Mouse (Mus musculus): ENCODE measurements around the gene Olfr1246.

- TF ChIP-seq POLR2A (IDR thresholded peaks at IDR 0.05; ENCODE audit: low read depth, low read length) (no peak), CTCF (conservative IDR thresholded peaks at IDR 0.05; ENCODE audit: insufficient read depth, insufficient read length, low read depth, low read length) (no peak)
These were observed 48.4 kb downstream of the Olfr1246 start for GRCm38 (mm10) chr2:89544516-89544915.
